Mouse (Mus musculus) embryonic facial prominence, embryonic 12.5 days (tissue): Measurements from ENCODE around the gene Csf2. TPM values are rescaled to one million over a fixed set of nuclear protein-coding genes. Genes with fewer than 3 reads are reported as not detected.

Experiments used
- ATAC-seq: fragments of 200-750 bp; cut with Nextera tagmentation; 2 replicates; pipeline ENCODE4 v1.8.0; 2017; ENCODE audit not compliant: insufficient number of reproducible peaks, insufficient read depth, low FRiP score, low TSS enrichment
- H3K27ac ChIP-seq: fragments of 300-500 bp; sonication (generic); 2 replicates; pipeline ENCODE4 v1.5.1; 2016; ENCODE audit warnings: mild to moderate bottlenecking
- H3K27me3 ChIP-seq: fragments of 300-500 bp; sonication (generic); 2 replicates; pipeline ENCODE4 v1.6.1; 2016; ENCODE audit warnings: mild to moderate bottlenecking, moderate library complexity
- H3K36me3 ChIP-seq: fragments of 300-500 bp; sonication (generic); 2 replicates; pipeline ENCODE4 v1.6.1; 2016; ENCODE audit warnings: mild to moderate bottlenecking
- H3K4me1 ChIP-seq: fragments of 300-500 bp; sonication (generic); 2 replicates; pipeline ENCODE4 v1.6.1; 2016
- H3K4me2 ChIP-seq: fragments of 300-500 bp; sonication (generic); replicated peaks from 2 replicates; pipeline ENCODE4 v1.6.1; 2016; ENCODE audit warnings: mild to moderate bottlenecking, moderate library complexity
- H3K4me3 ChIP-seq: fragments of 300-500 bp; sonication (generic); 2 replicates; pipeline ENCODE4 v1.5.1; 2016; ENCODE audit warnings: mild to moderate bottlenecking
- H3K9ac ChIP-seq: fragments of 300-500 bp; sonication (generic); 2 replicates; pipeline ENCODE4 v1.6.1; 2016; ENCODE audit warnings: mild to moderate bottlenecking, moderate library complexity
- H3K9me3 ChIP-seq: fragments of 300-500 bp; sonication (generic); 2 replicates; pipeline ENCODE4 v1.6.1; 2016; ENCODE audit warnings: mild to moderate bottlenecking, moderate library complexity
- WGBS: fragments of 180-500 bp; shearing (Covaris S2); methylation state at CpG from one replicate; pipeline ENCODE4 v1.1.7; 2016; 5-methylcytosine and 5-hydroxymethylcytosine counted together
- polyA plus RNA-seq: library from polyadenylated mRNA; unstranded; fragments of >200 nt; fragmentation: Nextera tagmentation; extraction: Ambion mirVana; gene quantifications from 2 replicates; pipeline ENCODE4 v1.2.1, GENCODE M21; 2016

Gene Csf2
- polyA plus RNA-seq, 1 experiment from 2014 or later, result not detected

GRCm38 (mm10) chr11:54201881-54202685, 47.4 kb downstream of the Csf2 start:
- no peak overlapping the region for H3K9ac ChIP-seq
- H3K27me3 ChIP-seq, result no peaks in the 10 kb centered on the region
- H3K4me3 ChIP-seq, result no peak overlapping the region
- H3K4me2 ChIP-seq, result no peak overlapping the region
- no peaks in the 10 kb centered on the region for H3K36me3 ChIP-seq
- no peak for ATAC-seq
- H3K27ac ChIP-seq, result no peak overlapping the region
- 70% methylated on average over 3 of the region's 3 CpGs for WGBS
- no peaks in the 10 kb centered on the region for H3K9me3 ChIP-seq
- no peaks in the 10 kb centered on the region for H3K4me1 ChIP-seq

- Histone ChIP-seq H3K27ac (no peak overlapping the region), H3K9ac (no peak overlapping the region), H3K4me1 (no peaks in the 10 kb centered on the region), H3K4me3 (no peak overlapping the region), H3K27me3 (no peaks in the 10 kb centered on the region), H3K4me2 (no peak overlapping the region), H3K9me3 (no peaks in the 10 kb centered on the region), H3K36me3 (no peaks in the 10 kb centered on the region)
- ATAC-seq, result no peak
- 83% methylated on average over 5 of the region's 5 CpGs for WGBS
Measured at GRCm38 (mm10) chr11:54201287-54201773, 48.1 kb downstream of the Csf2 start.

Other genes with a start within 250 kb of the Csf2 start
- gene Slc22a4, start 221.6 kb downstream of the Csf2 start, polyA plus RNA-seq, result 2.0 and 2.9 TPM in 2 replicates
- gene Pdlim4, start 180.7 kb downstream of the Csf2 start, polyA plus RNA-seq, result 144 and 146 TPM in 2 replicates
- 56.8 and 59.7 TPM in 2 replicates for gene P4ha2, start 149.6 kb downstream of the Csf2 start, polyA plus RNA-seq
- gene Il3, start 17.6 kb upstream of the Csf2 start, polyA plus RNA-seq, result not detected in 2 replicates
- gene Acsl6, start 54.1 kb upstream of the Csf2 start, polyA plus RNA-seq, result 3.7 and 4.5 TPM in 2 replicates
- gene Meikin, start 121.0 kb upstream of the Csf2 start, polyA plus RNA-seq, result not detected in 2 replicates
- gene Fnip1, start 188.5 kb upstream of the Csf2 start, polyA plus RNA-seq, result 10.7 and 12.4 TPM in 2 replicates